Mouse (Mus musculus): ENCODE results near the gene Cluh. TPM values are rescaled to one million over a fixed set of nuclear protein-coding genes. Genes with fewer than 3 reads are reported as not detected.

Cluh gene
- 100 to 1,000 TPM; 215 to 219 TPM for total RNA-seq (2021)
- long read RNA-seq, experiment 1, full-length matches to known transcripts, result 51 of 175 reads
- long read RNA-seq, experiment 1, partial matches to known transcripts, result 95 of 175 reads
- long read RNA-seq, experiment 1, other reads (novel, unspliced or antisense), result 29 of 175 reads
- long read RNA-seq, experiment 2, full-length matches to known transcripts, result 52 of 178 reads
- long read RNA-seq, experiment 2, partial matches to known transcripts, result 90 of 178 reads
- long read RNA-seq, experiment 2, other reads (novel, unspliced or antisense), result 36 of 178 reads

DNA sequence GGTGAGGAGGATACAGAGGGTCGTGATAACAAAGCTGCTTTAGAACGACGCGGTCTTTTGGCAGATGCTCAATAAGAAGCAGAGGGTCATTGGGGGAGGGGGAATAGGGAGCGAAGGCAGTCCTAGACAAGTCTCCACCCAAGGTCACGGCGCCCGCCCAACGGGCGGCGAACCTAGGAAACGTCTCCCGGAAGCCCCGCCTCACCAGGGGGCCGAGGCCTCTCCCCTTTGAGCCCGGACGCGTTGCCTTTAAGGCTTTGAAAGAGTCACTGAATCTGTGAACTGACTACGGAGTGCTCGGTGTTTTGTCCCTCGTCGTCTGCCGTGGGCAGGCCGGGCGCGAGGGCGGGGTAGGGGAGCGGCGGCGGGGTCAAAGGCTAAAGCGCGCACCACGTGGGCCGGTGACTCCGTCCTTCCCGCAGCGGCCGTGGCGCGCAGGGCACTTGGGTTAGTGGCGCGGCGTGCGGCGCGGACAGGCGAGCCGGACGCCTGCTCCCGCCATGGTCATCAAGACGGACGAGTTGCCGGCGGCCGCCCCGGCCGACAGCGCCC is at the start of gene Cluh:
Gene Cluh, plus strand, starts transcription at position 401 of the 552 bp plus-strand sequence.
- intact Hi-C loops (cut with DNase I), result loop anchor here (2.0 kb wide), 1 partner anchor 74 kb away; no protein-coding TSS in a partner anchor
- peak; percentile 98 for DNase-seq

DNA sequence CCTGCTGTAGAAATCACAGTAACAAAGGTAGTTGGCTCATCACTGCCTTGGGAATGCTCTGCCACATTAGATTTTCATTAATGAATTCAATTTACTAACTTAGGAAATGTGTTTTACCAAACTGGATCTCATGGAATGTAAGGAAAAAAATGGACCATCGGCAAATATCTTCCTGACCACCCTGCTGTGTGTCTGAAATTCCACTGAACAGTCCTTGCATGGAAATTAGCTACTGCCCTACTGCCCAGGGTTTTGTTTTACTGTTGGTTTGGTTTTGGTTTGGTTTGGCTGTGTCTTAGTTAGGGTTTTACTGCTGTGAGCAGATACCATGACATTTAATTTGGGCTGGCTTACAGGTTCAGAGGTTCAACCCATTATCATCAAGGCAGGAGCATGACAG is 47.0 kb upstream of the Cluh start:
- DNase-seq, result no peak
- intact Hi-C loops (cut with DNase I), result no loop called here

DNA sequence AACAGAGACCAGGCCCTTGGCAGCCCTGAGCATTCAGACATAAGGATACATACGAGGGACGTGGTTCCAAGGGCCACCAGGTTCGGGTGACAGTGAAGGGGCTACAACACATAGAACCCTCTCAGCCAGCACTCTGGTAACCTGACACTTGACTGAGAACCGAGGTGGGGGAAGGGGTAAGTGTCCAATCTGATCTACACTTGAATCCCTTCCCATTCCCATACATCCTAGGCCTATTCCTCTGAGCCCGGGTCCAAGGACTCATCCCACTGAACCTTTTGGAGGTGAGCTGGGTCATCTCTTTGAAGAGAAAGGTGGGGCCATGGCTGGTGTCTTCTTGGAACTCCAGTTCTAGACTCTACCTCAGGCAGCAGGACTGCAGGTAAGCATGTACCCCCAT is 39.2 kb upstream of the Cluh start:
- intact Hi-C loops (cut with DNase I), result no loop called here
- DNase-seq, result no peak

DNA sequence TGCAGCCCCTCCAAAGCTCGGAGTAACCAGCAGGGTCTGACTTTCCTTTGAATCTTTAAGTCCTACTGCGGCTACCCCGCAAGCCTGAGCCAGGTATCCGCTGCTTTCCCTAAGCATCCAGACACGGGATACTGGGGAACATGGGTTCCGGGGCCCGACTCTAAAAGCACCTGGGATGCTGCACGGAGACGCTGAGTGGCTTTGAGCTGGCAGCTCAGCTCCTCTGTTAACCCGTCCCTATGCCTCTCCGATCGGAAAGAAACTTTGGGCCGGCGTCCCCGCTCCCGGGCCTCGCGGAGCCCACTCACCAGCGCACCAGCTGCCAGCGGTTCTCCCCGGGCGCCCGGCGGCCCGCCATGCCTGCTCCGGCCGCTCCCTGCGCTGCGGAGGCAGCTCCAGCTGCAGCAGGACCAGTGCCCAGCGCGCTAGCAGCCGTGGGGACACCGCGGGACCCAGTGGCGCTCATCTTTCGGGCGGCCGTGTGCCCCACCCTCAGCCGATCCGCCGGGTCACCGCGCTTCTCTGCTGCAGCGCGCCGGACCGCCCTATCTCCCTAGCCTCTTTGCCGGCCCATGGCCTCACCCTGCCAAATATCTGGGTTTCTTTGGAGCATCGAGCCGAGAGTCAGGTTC is 38.6 kb upstream of the Cluh start, which contains the start of gene Rap1gap2:
Gene Rap1gap2, minus strand, starts transcription at position 371 of the 632 bp plus-strand sequence.
- no peak for DNase-seq

DNA sequence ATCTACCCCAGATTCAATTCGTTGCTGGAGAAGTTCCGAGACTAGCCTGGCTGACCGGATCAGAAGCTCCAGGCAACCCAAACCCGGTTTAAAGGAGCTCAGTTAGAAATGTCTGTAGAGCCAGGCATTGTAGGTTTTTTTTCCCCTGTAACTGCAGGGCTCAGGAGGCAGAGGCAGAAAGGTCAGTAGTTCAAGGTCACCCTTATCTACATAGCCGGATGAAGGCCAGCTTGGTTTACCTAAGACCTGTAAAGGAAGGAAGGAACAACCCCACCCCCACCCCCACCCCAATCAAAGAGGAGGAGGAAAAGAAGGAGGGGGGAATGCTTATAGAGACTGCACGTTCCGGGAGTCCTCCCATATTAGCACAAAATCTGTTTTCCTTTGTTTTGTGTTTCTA is 37.9 kb upstream of the Cluh start:
- DNase-seq, result no peak
- intact Hi-C loops (cut with DNase I), result no loop called here

More for the DNA sequence above, 38.6 kb upstream of the Cluh start, which contains the start of gene Rap1gap2:
- intact Hi-C loops (cut with DNase I), result no loop called here

DNA sequence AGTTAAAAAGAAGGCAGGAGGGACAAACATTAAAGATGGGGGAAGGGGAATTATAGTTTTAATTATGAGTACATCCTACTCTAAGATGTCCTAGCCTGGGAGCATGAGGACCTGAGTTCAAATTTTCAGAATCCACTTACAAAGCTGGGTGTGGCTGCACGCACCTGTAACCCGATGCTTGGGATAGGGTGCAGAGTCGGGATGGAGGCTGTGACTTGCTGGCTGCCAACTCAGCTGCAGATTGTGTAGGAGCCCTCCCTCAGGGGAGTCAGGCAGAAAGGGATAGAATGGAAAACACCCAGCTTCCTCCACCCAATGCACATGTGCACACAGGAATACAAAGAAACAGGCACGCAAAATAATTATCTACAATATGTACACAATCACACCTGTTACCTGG is 35.9 kb upstream of the Cluh start:
- DNase-seq, result no peak
- intact Hi-C loops (cut with DNase I), result no loop called here

DNA sequence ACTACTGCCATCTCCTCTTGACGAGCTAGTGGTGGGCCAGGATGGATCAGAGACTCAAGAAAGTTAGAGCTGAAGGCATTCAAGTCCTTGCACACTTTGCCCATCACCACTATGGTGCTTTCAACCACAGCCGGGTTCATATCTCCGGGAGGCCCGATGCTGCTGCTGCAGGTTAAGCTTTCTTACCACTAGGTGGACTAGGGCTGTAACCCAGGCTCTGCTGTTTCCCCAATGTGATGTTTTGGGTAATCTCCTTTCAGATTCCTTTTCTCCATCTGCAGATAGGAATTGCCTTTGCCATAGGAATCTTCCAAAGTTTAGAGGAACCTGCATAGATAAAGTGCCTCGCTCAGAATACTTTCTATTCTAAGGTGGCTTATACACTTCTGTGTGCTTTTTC is 33.7 kb upstream of the Cluh start:
- no peak for DNase-seq
- intact Hi-C loops (cut with DNase I), result no loop called here

DNA sequence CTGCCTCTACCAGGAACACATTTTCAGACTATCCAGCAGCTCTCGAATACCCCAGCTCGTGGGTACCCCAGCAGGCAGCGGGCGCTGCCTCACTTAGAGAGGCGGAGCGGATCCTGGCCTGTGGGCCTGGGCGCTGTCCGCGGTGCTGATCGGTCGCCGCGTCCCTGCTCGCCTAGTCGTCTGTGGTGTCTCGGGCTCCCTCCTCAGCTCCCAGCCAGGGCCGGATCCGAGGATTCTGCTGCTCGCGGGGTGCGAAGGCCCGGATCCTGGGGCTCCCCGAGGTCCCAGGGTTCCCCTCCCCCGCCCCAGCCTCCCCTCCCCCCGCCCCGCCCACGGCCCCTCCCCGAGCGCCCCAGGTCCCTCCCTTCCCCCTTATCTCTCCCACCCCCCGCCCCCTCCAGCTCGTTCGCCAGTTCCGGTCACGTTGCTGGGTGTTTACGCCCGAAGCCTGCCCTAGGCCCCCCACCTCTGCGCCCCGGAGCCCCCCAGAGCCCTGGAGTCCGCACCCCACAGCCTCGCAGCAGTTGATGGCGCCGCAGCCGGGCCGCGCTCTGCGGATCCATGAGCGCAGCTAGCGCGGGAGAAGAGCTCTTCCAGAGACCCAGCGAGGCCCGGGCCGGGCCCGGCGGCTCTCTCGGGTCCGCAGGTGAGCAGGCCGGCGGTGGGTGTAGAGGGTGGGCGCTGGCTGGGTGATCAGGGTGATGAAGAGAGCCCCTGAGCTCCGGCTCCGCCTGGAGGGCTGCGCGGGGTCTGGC is 29.9 kb upstream of the Cluh start, which contains the start of gene Ccdc92b:
Gene Ccdc92b, plus strand, starts transcription at position 405 of the 755 bp plus-strand sequence.
- intact Hi-C loops (cut with DNase I), result no loop called here
- peak; percentile 87 to 92 for DNase-seq

DNA sequence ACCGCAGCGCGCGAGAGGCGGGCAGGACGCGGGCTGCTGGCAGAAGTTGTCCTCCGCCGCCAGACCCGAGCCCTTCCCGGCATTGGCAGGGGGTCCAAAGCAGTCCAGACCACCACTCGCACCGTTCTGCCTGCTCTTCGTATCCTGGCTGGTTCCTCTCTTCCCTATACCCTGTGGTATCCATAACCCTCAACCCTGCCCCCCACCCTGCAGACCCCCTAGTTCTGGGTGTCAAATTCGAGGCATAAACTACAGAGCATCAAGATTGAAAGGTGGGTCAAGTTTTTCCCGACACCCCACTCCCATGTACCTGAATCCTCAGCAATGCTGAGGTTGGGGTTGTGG is 29.4 kb upstream of the Cluh start:
- intact Hi-C loops (cut with DNase I), result no loop called here
- no peak for DNase-seq

DNA sequence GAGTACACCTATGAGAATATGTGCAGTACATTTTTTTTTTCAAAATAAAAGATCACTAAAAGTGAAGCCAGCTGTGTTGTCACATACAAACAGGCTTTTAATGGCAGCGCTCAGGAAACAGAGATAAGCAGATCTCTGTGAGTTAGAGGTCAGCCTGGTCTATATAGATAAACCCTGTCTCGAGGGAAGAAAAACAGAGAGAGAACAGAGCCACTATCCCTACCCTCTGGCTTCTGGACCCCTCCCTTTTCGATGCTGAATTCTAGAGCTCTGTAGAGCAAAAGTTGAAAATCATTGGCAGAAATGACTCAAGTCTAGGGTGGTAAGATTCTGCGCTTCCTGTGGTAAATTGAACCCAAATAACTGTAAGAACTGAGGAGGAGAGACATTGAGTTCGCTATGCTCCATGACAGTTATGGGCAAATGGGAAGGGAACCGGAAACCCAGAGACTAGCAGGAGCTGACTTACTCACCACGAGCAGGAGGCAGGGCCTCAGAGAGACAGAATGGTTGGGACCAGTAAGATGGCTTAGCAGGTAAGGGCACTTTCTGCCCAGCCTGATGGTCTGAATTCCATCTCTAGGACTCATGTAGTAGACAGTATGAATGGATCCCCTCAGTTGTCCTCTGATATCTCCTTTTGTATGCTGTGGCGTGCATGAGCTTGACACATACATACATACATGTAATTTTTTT is 27.2 kb upstream of the Cluh start:
- no peak for DNase-seq
- intact Hi-C loops (cut with DNase I), result no loop called here

DNA sequence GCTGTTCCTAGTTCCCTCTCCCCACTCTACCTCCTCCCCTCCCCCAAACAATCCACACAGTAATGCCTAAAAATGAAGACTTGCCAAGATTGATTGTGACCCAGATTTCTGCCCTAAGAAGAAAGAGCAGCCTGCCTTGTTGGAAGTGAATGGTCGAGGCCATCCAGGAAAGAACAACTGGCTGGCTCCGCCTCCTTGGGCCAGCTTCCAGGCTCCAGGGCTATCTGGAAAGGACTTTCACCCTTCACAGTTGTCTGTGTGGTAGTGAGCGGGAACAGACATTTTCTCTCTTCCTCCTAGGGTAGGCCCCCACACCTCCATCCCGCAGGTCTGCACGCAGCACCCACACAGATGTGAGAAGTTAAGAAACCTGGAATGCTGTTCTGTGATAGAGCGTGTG is 25.6 kb upstream of the Cluh start:
- no peak for DNase-seq
- intact Hi-C loops (cut with DNase I), result no loop called here

DNA sequence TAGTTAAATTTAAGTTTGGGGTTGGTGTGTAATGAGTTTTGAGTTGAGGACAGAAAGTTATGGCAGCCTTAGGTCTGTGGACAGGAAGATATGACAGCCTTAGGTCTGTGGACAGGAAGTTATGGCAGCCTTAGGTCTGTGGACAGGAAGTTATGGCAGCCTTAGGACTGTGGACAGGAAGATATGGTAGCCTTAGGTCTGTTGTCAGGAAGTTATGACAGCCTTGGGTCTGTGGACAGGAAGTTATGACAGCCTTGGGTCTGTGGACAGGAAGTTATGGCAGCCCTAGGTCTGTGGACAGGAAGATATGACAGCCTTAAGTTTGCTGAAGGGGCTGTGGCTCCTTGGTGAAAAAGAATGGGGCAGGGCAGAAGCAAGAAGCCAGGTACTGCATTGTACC is 24.0 kb upstream of the Cluh start:
- intact Hi-C loops (cut with DNase I), result no loop called here
- DNase-seq, result no peak

DNA sequence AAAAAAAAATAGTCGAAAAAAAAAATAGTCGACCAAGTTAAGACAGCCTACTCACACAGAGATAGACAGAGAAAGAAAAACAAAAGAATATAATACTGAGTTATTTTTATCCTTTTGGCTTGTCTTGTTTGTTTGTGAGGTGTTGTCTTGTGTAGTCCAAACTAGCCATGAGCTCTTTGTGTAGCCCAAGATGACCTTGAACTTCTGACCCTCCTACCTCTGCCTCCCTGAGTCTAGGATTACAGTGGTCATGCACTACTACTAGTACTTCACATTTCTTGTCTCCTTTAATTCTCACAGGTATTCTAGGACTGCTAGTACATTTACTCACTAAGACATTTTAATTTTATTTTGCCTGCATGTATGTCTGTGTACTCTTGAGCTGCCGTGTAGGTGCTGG is 21.8 kb upstream of the Cluh start:
- DNase-seq, result no peak
- intact Hi-C loops (cut with DNase I), result no loop called here

DNA sequence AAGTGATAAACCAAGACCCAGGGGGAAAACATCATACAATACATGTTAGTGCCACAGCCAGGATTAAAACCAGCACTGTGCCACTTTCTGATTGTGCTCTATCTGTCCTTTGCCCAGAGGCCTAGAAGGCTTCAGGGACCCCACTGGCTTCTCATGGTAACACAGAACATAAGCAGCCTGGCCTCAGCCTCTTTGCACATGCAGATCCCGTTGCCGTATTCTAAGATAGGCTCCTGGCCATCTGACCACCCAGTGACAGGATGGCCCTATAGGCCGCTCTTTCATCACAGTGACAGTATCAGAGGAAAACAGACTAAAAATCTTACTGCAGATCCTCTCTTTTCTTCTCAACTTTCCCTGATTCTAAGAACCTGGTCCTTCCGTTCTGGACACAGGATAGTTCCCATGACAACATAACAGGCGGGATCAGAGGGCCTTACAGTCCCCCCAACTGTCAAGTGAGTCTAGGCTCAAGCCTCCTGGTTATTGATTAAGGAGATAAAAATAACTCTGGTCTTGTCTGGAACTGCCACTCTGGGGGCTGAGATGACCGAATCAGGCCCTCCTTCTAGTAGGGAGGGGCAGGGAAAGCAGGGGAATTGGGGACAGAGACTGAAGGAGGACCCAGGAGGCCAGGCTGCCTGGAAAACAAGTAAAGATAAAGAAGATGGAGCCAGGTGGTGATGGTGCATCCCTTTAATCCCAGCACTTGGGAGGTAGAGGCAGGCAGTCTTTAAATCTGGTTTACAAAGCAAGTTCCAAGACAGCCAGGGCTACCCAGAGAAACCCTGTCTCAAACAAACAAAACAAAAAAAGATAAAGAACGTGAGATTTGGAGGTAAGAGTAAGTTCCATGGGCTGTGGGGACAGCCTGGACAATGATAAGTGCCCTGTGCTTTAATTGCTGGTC is 17.2 kb upstream of the Cluh start:
- no peak for DNase-seq
- intact Hi-C loops (cut with DNase I), result loop anchor here (10.0 kb wide), 1 partner anchor 213 kb away; no protein-coding TSS in a partner anchor

DNA sequence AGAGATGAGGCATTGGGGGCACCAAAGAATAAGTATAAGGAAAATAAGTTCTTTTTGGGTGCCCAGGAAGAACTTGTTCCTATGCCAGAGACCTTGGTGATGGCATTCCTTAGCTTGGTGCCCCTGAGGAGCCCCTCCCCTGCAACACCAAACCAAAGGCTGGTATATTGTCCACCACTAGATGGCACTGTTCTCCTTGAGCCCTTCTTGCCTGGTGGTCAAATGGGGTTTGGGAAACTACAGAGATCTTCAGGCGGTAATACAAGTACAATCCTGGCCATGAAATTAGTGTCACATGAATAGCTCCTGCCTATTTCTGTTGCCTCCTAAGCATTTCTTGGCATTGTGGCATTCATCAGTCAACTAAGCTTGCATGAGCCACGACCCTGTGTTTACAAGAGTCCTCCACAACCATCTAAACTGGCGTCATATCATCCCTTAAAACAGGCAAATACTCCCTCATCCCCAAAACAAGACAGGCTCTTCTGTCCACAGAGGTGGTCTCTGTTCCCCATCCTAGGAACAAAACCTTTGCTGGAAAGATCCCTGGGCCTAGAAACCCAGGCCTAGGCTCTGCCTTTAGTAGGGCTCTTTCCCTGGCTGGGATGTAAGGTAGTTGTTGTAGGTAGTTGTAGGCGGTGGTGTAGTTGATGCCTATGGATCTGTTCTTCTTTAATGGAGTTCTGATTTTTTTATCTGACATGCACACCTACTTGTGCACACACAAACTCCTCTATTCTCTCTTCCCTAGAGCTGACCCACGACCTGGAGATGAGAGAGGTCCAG is 14.6 kb upstream of the Cluh start:
- DNase-seq, result peak; percentile 63 to 81

DNA sequence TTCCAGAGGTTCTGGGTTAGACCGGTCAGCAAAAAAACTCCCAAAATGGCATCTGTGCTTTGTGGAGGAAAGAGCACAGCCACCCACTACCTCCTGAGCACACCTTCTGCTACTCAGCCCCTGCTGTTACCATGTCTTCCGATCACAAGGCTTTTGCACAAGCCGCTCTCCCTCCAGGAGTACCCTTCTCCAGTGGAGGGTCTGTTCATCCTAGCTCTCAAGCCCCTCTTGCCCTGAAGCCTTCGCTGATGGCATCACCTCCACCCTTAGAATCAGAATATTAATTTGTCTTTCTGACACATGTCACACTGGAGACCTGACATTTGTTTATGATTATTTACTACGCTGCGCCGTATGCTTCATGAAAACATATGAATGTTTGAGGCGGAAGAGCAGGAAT is 11.8 kb upstream of the Cluh start:
- intact Hi-C loops (cut with DNase I), result loop anchor here (2.0 to 10.0 kb wide), 3 partner anchors 135 to 207 kb away; partner anchors contain the start of gene Mettl16

More for the DNA sequence above, 14.6 kb upstream of the Cluh start:
- intact Hi-C loops (cut with DNase I), result loop anchor here (5.0 to 10.0 kb wide), 2 partner anchors 138 to 210 kb away; partner anchors contain the start of gene Mettl16

DNA sequence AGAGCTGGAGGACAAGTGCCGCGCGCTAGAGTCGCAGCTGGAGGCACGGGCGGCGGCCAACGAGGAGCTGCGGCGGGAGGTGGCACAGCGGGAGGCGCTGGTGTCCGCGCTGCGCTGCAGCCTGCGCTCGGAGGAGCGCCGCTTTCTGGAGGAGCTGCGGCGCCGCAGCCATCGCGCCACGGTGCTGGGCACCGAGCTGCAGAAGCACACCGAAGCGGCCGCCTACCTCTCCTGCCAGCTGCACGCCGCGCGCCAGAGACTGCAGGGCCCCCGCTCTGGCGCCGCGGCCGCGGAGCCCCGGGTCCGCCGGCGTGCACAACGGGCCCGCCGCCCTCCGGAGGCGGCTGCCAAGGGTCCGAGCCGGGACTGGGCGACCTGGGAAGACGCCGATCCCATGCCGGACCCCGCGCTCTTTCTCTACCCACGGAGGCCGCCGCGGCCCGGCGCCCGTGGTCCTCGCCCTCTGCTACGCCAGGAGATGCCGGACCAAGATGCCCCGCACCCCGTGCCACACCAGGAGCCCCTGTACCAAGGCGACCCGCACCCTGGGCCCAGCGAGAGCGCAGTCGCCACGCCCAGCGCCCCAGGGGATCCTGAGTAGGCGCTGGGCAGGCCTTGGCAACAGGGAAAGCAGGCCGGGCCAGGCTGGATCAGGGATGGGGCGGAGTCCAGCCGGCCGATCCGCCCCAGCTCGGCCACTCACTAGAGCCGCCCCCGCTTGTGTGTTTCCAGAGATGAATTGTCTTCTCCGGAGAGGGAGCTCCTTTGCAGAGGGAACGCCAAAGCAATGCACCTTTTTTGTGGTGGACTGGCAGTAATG is 11.1 kb upstream of the Cluh start:
- intact Hi-C loops (cut with DNase I), result loop anchor here (2.0 to 10.0 kb wide), 3 partner anchors 134 to 207 kb away; partner anchors contain the start of gene Mettl16
- DNase-seq, result peak; percentile 83

More for the DNA sequence above, 11.8 kb upstream of the Cluh start:
- DNase-seq, result no peak
